Mouse (Mus musculus) CH12.LX (cell line): ENCODE data around the gene Hsf5. TPM values are rescaled to one million over a fixed set of nuclear protein-coding genes. Genes with fewer than 3 reads are reported as not detected.

Experiments
- DNase-seq: peaks from one replicate; pipeline ENCODE4 v3.0.0-alpha.2; 2013; ENCODE audit errors: extremely low read depth
- H3K27ac ChIP-seq: 2 replicates; pipeline ENCODE4 v1.5.1; 2012; ENCODE audit warnings: low read depth, mild to moderate bottlenecking, control low read depth, moderate library complexity; ENCODE audit not compliant: insufficient read depth
- H3K27me3 ChIP-seq: replicated peaks from 2 replicates; pipeline ENCODE3; 2012; ENCODE audit warnings: inconsistent platforms
- H3K36me3 ChIP-seq, 2 experiments: replicated peaks in 1 of 2; 2 replicates each; pipeline versions ENCODE3 to v1.6.1; 2012; ENCODE audit warnings: inconsistent platforms in 1 of 2, low read length in 1 of 2, mild to moderate bottlenecking in 1 of 2, mixed read lengths in 1 of 2, moderate library complexity in 1 of 2; ENCODE audit not compliant: control insufficient read depth in 1 of 2, insufficient read depth in 1 of 2
- H3K4me1 ChIP-seq, 2 experiments: 2 replicates each; pipeline ENCODE4 v1.6.1; 2012; ENCODE audit warnings: inconsistent platforms in 1 of 2, moderate library complexity in 1 of 2; ENCODE audit not compliant: insufficient read depth in 2 of 2, control insufficient read depth in 1 of 2
- H3K4me2 ChIP-seq: 2 replicates; pipeline ENCODE4 v1.6.1; 2012; ENCODE audit warnings: low read depth, mild to moderate bottlenecking, control low read depth; ENCODE audit not compliant: poor library complexity, insufficient read depth, severe bottlenecking
- H3K4me3 ChIP-seq, 3 experiments: fragments of 150-350 bp in 1 of 3; sonication (generic) in 1 of 3; replicated peaks in 1 of 3; 2 replicates each; pipeline versions ENCODE3 to v1.5.1; 2011 to 2012; ENCODE audit warnings: low read depth in 2 of 3, low read length in 2 of 3, mild to moderate bottlenecking in 2 of 3, moderate library complexity in 2 of 3, control low read depth in 1 of 3, improper control_type of control experiment in 1 of 3, inconsistent platforms in 1 of 3, mixed read lengths in 1 of 3; ENCODE audit not compliant: poor library complexity in 1 of 3
- H3K79me2 ChIP-seq: replicated peaks from 2 replicates; pipeline ENCODE4 v1.6.1; 2012; ENCODE audit warnings: mild to moderate bottlenecking, moderate library complexity; ENCODE audit not compliant: control insufficient read depth, poor library complexity, insufficient read depth, severe bottlenecking; ENCODE audit errors: extremely low read depth
- H3K9ac ChIP-seq: 2 replicates; pipeline ENCODE4 v1.6.1; 2012; ENCODE audit warnings: low read depth, mild to moderate bottlenecking, control low read depth, moderate library complexity; ENCODE audit not compliant: insufficient read depth
- H3K9me3 ChIP-seq: replicated peaks from 2 replicates; pipeline ENCODE3; 2012; ENCODE audit warnings: low read length, inconsistent platforms, mixed read lengths
- CHD1 ChIP-seq: IDR thresholded peaks from 2 replicates; pipeline ENCODE4 v1.6.1; 2012; ENCODE audit warnings: low read depth, low read length, improper control_type of control experiment, inconsistent platforms
- CTCF ChIP-seq, 2 experiments: IDR thresholded peaks in 1 of 2; conservative IDR thresholded peaks in 1 of 2; 2 replicates each; pipeline ENCODE4 v1.5.1; 2011 to 2012; ENCODE audit warnings: low read depth in 2 of 2, low read length in 2 of 2, improper control_type of control experiment in 1 of 2, inconsistent platforms in 1 of 2, mild to moderate bottlenecking in 1 of 2, moderate library complexity in 1 of 2
- E2F4 ChIP-seq: IDR thresholded peaks from 2 replicates; pipeline ENCODE4 v1.6.1; 2011; ENCODE audit warnings: low read depth, low read length, improper control_type of control experiment; ENCODE audit not compliant: insufficient replicate concordance
- ELF1 ChIP-seq: IDR thresholded peaks from 2 replicates; pipeline ENCODE4 v1.6.1; 2014; ENCODE audit warnings: low read depth, mild to moderate bottlenecking, inconsistent platforms, low read length, improper control_type of control experiment
- ETS1 ChIP-seq: conservative IDR thresholded peaks from 2 replicates; pipeline ENCODE4 v1.6.1; 2012; ENCODE audit warnings: low read depth, mild to moderate bottlenecking, inconsistent platforms, low read length, improper control_type of control experiment, moderate library complexity
- GABPA ChIP-seq: IDR thresholded peaks from 2 replicates; pipeline ENCODE4 v1.6.1; 2012; ENCODE audit warnings: low read depth, low read length, improper control_type of control experiment, inconsistent platforms; ENCODE audit not compliant: insufficient replicate concordance
- HCFC1 ChIP-seq: IDR thresholded peaks from 2 replicates; pipeline ENCODE4 v1.6.1; 2012; ENCODE audit warnings: low read depth, mild to moderate bottlenecking, inconsistent platforms, low read length, improper control_type of control experiment
- JUND ChIP-seq: conservative IDR thresholded peaks from 2 replicates; pipeline ENCODE4 v1.6.1; 2011; ENCODE audit warnings: low read depth, low read length, improper control_type of control experiment
- KAT2A ChIP-seq: IDR thresholded peaks from 2 replicates; pipeline ENCODE4 v1.6.1; 2012; ENCODE audit warnings: low read length, improper control_type of control experiment, inconsistent platforms; ENCODE audit not compliant: insufficient replicate concordance
- MAZ ChIP-seq: IDR thresholded peaks from 2 replicates; pipeline ENCODE4 v1.6.1; 2012; ENCODE audit warnings: low read depth, mild to moderate bottlenecking, inconsistent platforms, low read length, improper control_type of control experiment, moderate library complexity
- MXI1 ChIP-seq: IDR thresholded peaks from 2 replicates; pipeline ENCODE4 v1.6.1; 2011; ENCODE audit warnings: mild to moderate bottlenecking, low read depth, low read length, improper control_type of control experiment
- NRF1 ChIP-seq: IDR thresholded peaks from 2 replicates; pipeline ENCODE4 v1.6.1; 2014; ENCODE audit warnings: low read depth, mild to moderate bottlenecking, inconsistent platforms, low read length, improper control_type of control experiment, moderate library complexity
- PAX5 ChIP-seq: IDR thresholded peaks from 2 replicates; pipeline ENCODE4 v1.6.1; 2012; ENCODE audit warnings: low read length, inconsistent platforms, mixed read lengths
- POLR2AphosphoS2 ChIP-seq: IDR thresholded peaks from 2 replicates; pipeline ENCODE4 v1.6.1; 2011; ENCODE audit warnings: low read depth, low read length, improper control_type of control experiment
- RAD21 ChIP-seq: IDR thresholded peaks from 2 replicates; pipeline ENCODE4 v1.6.1; 2011; ENCODE audit warnings: low read depth, mild to moderate bottlenecking, low read length, improper control_type of control experiment, moderate library complexity
- SMC3 ChIP-seq: IDR thresholded peaks from 2 replicates; pipeline ENCODE4 v1.6.1; 2011; ENCODE audit warnings: low read depth, low read length, improper control_type of control experiment
- TBP ChIP-seq: conservative IDR thresholded peaks from 2 replicates; pipeline ENCODE4 v1.6.1; 2011; ENCODE audit warnings: low read depth, low read length, improper control_type of control experiment
- UBTF ChIP-seq: IDR thresholded peaks from 2 replicates; pipeline ENCODE4 v1.6.1; 2012; ENCODE audit warnings: low read depth, mild to moderate bottlenecking, inconsistent platforms, low read length, improper control_type of control experiment, moderate library complexity
- ZC3H11A ChIP-seq: IDR thresholded peaks from 2 replicates; pipeline ENCODE4 v1.6.1; 2012; ENCODE audit warnings: low read depth, mild to moderate bottlenecking, inconsistent platforms, low read length, improper control_type of control experiment
- ZKSCAN1 ChIP-seq: IDR thresholded peaks from 2 replicates; pipeline ENCODE4 v1.6.1; 2012; ENCODE audit warnings: low read depth, inconsistent platforms, low read length, improper control_type of control experiment, borderline replicate concordance
- ZMIZ1 ChIP-seq: IDR thresholded peaks from 2 replicates; pipeline ENCODE4 v1.6.1; 2012; ENCODE audit warnings: low read depth, mild to moderate bottlenecking, inconsistent platforms, low read length, improper control_type of control experiment
- ZNF384 ChIP-seq: IDR thresholded peaks from 2 replicates; pipeline ENCODE4 v1.6.1; 2012; ENCODE audit warnings: low read depth, low read length, improper control_type of control experiment, inconsistent platforms
- dilution Hi-C: fragments of 300-500 bp; cut with MboI; formaldehyde crosslinking; loops from 2 replicates; pipeline ENCODE4 v1.14.3; 2020; ENCODE audit warnings: low sequenced_read_pairs; ENCODE audit not compliant: extremely low pct_unique_long_range_greater_than_20kb, extremely low pct_ligation_motif_present
- in situ Hi-C: fragments of 300-500 bp; cut with MboI; formaldehyde crosslinking; loops from 3 replicates; pipeline ENCODE4 v1.14.3; 2019; ENCODE audit warnings: low sequenced_read_pairs, low pct_ligation_motif_present, low pct_unique_long_range_greater_than_20kb, mixed read lengths
- polyA plus RNA-seq: library from polyadenylated mRNA; unstranded; fragments of >175 nt; gene quantifications from 2 replicates; pipeline ENCODE4 v1.2.1, GENCODE M21; 2012; ENCODE audit warnings: low read depth; ENCODE audit not compliant: insufficient read length
- total RNA-seq, 2 experiments: library from RNA; depleted of rRNA; stranded (reverse); fragments of 300-350 nt in 1 of 2; fragments of >200 nt in 1 of 2; gene quantifications; 2 replicates each; pipeline ENCODE4 v1.2.3; 2012 to 2014

Hsf5 gene
- total and polyA plus RNA-seq, 3 experiments = 0.04 TPM; not detected in 2

- Histone ChIP-seq H3K79me2 (no peaks in the 10 kb centered on the region), H3K9ac (no peak overlapping the region), H3K9me3 (peaks cover 9% of the 10 kb centered on the region), H3K27me3 (no peaks in the 10 kb centered on the region), H3K27ac (no peak overlapping the region), H3K36me3 (peaks cover 64 to 81% of the 10 kb centered on the region in 2 experiments), H3K4me3 (no peak overlapping the region), H3K4me1 (no peaks in the 10 kb centered on the region), H3K4me2 (no peak overlapping the region)
- dilution Hi-C loops (no loop called here), in situ Hi-C loops (no loop called here)
- DNase-seq = no peak
- TF ChIP-seq CTCF (conservative IDR thresholded peaks at IDR 0.05 in 1 of 2, IDR thresholded peaks at IDR 0.05 in 1 of 2; ENCODE audit: low read depth in 2 of 2, low read length in 2 of 2) (no peak), ZMIZ1 (no peak), ELF1 (no peak)
Measured at GRCm38 (mm10) chr11:87615551-87615950, 1.4 kb upstream of the Hsf5 start.

- no peaks in the 10 kb centered on the region for H3K79me2 ChIP-seq
- TF ChIP-seq JUND (no peak), TBP (no peak), CTCF (conservative IDR thresholded peaks at IDR 0.05 in 1 of 2, IDR thresholded peaks at IDR 0.05 in 1 of 2; ENCODE audit: low read depth in 2 of 2, low read length in 2 of 2) (no peak), KAT2A (no peak), NRF1 (no peak)
- TF ChIP-seq, all 38 proteins: peak for 0
- Histone ChIP-seq H3K9me3 (peaks cover 9% of the 10 kb centered on the region), H3K36me3 (peaks cover 61 to 77% of the 10 kb centered on the region in 2 experiments), H3K4me3 (no peak overlapping the region), H3K9ac (no peak overlapping the region), H3K27me3 (no peaks in the 10 kb centered on the region), H3K4me2 (no peak overlapping the region), H3K4me1 (no peaks in the 10 kb centered on the region), H3K27ac (no peak overlapping the region)
- in situ Hi-C loops (no loop called here), dilution Hi-C loops (no loop called here)
- no peak for DNase-seq
Measured at GRCm38 (mm10) chr11:87615952-87616351, 1.0 kb upstream of the Hsf5 start.

- Histone ChIP-seq H3K9ac (no peak overlapping the region), H3K79me2 (no peaks in the 10 kb centered on the region), H3K9me3 (peaks cover 9% of the 10 kb centered on the region), H3K4me3 (no peak overlapping the region), H3K36me3 (peaks cover 45 to 63% of the 10 kb centered on the region in 2 experiments), H3K27ac (no peak overlapping the region), H3K4me2 (no peak overlapping the region), H3K4me1 (peaks cover 0 to 8% of the 10 kb centered on the region in 2 experiments; a peak in 1 of 4 replicates), H3K27me3 (no peaks in the 10 kb centered on the region)
- in situ Hi-C loops (no loop called here), dilution Hi-C loops (no loop called here)
- TF ChIP-seq ZNF384 = no peak
- no peak for TF ChIP-seq ETS1
- TF ChIP-seq SMC3 = no peak
- no peak for TF ChIP-seq RAD21
- TF ChIP-seq ZC3H11A = no peak
- no peak for TF ChIP-seq MXI1
- no peak for TF ChIP-seq GABPA
- no peak for TF ChIP-seq POLR2AphosphoS2
- TF ChIP-seq ZMIZ1 = no peak
- no peak for TF ChIP-seq HCFC1
- no peak for TF ChIP-seq CHD1
- TF ChIP-seq TBP = no peak
- TF ChIP-seq ZKSCAN1 = no peak
- no peak for TF ChIP-seq MAZ
- TF ChIP-seq E2F4 = no peak
- TF ChIP-seq PAX5 = no peak
- TF ChIP-seq UBTF = no peak
- DNase-seq = no peak
Measured at GRCm38 (mm10) chr11:87617606-87618005, 642 bp downstream of the Hsf5 start.
